Mouse (Mus musculus) urinary bladder, postnatal 10 days (tissue): ENCODE data around the gene St7.

Source experiments
- DNase-seq: peaks from one replicate; pipeline ENCODE4 v3.0.0; 2022; ENCODE audit warnings: low spot score

St7 gene

DNA sequence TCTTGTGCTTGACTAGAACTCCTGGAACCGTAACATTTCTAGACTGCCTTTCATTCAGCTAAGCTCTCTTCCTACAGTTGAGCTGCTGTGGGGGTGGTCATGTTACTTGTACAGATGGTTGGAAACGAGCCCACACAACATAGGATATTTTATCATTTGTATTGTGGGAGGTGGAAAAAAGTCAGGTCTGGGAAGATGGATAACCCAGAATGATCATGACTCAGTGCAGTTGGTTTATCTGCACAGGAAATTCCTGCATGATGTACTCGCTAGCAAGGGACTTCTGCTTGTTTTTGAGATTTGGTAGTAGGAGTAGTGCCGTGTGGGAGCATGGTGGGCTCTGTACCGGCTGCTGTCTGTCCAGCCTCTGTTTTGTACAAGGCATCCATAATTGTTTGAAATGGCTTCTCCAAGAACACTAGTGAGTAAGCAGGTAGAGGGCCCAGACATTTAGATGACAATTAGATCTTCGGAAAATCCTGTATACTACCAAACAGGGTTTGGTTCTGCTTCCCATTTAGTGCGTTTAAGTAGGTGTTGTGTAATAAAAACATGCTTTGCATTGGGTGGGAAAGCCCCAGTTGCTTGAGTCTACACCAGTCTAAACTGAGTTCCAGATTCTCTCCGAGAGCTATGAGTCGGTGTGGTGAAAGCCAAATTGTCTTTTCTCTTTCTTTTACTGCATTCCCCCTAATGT, 71.4 kb downstream of the St7 start:
- no peak for DNase-seq

- DNase-seq, result no peak
Observed at GRCm38 (mm10) chr6:17764660-17764998, 71.9 kb downstream of the St7 start.

DNA sequence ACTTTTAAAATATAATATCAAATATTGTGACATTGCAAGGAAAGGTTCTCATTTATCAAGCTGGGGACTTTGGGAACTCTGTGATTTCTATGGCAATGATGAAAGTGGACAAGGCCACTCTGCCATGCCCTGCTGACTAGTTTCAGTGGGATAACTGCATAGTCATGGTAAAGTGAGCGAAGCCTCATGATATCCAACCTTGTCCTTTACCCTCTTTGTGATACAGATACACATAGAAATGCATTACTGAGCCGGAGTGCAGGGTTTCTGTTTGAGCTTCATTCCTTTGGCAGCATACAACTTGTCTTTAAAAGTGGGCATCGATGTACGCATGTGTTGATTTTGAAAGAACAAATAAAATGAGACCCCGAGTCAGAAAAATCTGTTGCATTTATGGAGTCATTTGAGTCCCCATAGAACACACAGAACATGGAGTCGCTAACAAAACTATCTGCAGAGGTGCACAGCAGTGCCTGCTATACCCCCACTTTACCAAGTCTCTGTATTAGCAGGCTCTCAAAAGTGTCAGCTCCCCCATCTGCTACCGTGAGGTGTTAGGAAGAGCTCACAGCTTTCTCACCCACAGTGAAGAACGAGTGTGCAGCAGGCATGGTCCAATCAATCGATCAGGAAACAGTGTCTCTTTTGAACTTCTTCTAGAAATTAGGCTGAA, 77.4 kb downstream of the St7 start:
- no peak for DNase-seq

GRCm38 (mm10) chr6:17770645-17771345, 78.1 kb downstream of the St7 start:
- DNase-seq, result no peak

GRCm38 (mm10) chr6:17771456-17771855, 78.7 kb downstream of the St7 start:
- no peak for DNase-seq

- DNase-seq, result no peak
Observed at GRCm38 (mm10) chr6:17772514-17772913, 79.8 kb downstream of the St7 start.

- no peak for DNase-seq
Observed at GRCm38 (mm10) chr6:17776041-17776440, 83.3 kb downstream of the St7 start.

DNA sequence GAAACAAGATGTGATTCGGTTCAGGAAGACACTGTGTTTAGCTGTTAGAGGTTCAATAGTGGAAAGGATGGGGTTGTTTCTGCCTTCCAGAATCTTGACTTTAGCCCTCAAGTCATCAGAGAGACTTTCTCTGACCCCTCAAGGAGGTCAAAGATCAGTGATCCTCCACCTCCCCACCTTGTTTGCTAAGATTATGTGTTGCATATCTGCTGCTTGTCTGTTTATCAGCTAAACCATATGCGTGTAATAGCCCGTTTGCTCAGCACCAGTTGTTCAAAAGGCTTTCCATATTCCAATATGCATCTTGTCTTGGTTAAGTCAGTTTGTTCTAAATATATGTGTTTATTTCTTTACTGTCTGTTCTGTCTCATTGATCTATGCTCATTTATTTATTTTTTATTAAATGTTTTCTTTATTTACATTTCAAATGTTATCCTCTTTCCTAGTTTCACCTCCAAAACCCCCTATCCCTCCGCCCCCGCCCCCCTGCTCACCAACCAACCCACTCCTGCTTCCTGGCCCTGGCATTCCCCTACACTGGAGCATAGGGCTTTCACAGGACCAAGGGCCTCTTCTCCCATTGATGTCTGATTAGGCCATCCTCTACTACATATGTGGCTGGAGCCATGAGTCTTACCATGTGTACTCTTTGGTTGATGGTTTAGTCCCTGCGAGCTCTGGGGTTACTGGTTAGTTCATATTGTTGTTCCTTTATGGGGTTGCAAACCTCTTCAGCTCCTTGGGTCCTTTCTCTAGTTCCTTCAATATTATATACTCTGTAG, 84.5 kb downstream of the St7 start:
- DNase-seq, result no peak

GRCm38 (mm10) chr6:17778648-17779202, 86.0 kb downstream of the St7 start:
- no peak for DNase-seq

DNA sequence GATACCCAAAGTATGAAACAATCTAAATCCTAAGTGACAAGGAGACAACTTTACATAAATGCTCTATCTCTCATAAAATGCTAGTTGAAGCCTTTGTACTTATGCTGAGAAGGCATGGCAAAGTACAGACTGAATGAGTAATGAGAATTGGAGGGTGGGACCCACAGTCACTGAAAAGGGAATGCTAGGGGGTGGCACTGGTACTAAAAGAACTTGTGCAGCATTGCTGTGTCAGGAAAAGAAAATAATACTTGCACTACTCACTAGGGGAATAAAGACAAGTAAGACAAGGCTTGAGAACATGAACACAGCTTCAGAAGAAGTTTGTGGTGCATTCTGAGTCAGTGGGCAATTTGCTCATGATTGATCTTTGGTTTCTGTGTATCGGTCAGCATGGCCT, 90.8 kb downstream of the St7 start:
- DNase-seq, result no peak

GRCm38 (mm10) chr6:17784523-17784922, 91.8 kb downstream of the St7 start:
- DNase-seq, result no peak

- DNase-seq, result no peak
Observed at GRCm38 (mm10) chr6:17785248-17785647, 92.5 kb downstream of the St7 start.

GRCm38 (mm10) chr6:17787810-17788209, 95.1 kb downstream of the St7 start:
- DNase-seq, result no peak

- DNase-seq, result no peak
Observed at GRCm38 (mm10) chr6:17790251-17790650, 97.5 kb downstream of the St7 start.

DNA sequence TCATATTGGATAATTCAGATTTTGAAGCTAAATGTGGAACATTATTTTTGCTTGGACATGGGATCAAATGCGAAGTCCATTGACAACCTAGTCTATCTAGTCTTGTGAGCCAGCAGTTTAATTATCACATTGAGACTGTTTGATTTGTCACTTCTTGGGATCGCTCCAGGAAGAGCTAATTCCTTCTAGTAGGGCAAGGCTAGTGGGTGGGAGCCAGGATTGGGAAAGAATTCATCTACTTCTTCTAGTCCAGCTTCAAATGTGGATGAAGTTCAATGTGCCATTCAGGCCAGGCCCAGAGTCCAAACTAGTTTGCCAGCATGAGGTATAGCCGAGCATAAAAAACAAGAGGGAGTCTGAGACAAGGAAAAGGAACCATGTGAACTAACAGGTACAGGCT, 100.7 kb downstream of the St7 start:
- DNase-seq, result no peak

DNA sequence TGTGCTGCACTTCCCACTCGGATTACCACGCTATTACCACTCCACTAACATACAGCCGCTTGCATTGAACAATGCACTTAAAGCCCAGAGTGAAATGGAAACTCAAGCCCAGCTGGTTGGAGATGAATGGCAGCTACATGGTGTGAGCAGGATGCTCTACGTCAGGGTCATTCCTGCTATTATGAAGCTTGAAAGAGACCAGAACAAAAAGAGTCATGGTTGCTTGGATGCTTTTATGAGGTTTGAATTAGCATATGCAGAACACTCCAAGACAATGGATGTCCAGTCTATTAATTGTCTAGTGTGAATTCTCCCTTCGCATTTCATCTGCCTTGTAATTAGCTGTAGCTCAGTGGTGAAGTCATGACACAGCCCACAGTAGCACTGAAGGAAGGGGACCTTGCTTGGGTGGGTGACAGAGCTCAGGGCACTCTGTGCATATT, 104.6 kb downstream of the St7 start:
- DNase-seq, result no peak

- no peak for DNase-seq
Observed at GRCm38 (mm10) chr6:17800694-17801093, 108.0 kb downstream of the St7 start.

GRCm38 (mm10) chr6:17804468-17804867, 111.7 kb downstream of the St7 start:
- DNase-seq, result no peak

- no peak for DNase-seq
Observed at GRCm38 (mm10) chr6:17806569-17806968, 113.8 kb downstream of the St7 start.

DNA sequence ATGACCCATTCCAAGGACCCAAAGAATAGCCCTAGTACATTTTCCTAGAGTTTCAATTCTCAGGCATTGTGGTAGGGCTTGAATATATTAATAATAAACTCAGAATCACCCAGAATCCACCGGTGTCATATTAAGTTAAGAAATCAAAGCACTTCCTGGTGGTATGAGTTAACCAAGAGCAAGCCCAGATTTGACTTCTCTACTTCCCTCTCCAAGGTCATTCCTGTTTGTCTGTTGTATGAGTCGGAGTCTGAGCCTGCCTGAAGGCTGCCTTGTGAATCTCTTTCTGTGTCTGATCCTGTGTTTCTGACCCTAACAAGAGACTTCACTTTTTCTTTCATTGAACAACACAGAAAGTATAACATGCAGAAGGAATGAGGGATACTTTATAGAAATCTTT, 118.3 kb downstream of the St7 start:
- no peak for DNase-seq

GRCm38 (mm10) chr6:17811531-17811930, 118.8 kb downstream of the St7 start:
- no peak for DNase-seq

- DNase-seq, result no peak
Observed at GRCm38 (mm10) chr6:17814074-17814649, 121.4 kb downstream of the St7 start.
